Mouse (Mus musculus) ES-CJ7 (cell line): ENCODE measurements around the gene Hcrt.
A peak's percentile ranks its signal among the peaks of the same experiment; 100 is the strongest.

Experiments
- DNase-seq: peaks from one replicate; pipeline ENCODE4 v3.0.0; 2011; ENCODE audit warnings: low read depth, low spot score

Gene Hcrt

DNA sequence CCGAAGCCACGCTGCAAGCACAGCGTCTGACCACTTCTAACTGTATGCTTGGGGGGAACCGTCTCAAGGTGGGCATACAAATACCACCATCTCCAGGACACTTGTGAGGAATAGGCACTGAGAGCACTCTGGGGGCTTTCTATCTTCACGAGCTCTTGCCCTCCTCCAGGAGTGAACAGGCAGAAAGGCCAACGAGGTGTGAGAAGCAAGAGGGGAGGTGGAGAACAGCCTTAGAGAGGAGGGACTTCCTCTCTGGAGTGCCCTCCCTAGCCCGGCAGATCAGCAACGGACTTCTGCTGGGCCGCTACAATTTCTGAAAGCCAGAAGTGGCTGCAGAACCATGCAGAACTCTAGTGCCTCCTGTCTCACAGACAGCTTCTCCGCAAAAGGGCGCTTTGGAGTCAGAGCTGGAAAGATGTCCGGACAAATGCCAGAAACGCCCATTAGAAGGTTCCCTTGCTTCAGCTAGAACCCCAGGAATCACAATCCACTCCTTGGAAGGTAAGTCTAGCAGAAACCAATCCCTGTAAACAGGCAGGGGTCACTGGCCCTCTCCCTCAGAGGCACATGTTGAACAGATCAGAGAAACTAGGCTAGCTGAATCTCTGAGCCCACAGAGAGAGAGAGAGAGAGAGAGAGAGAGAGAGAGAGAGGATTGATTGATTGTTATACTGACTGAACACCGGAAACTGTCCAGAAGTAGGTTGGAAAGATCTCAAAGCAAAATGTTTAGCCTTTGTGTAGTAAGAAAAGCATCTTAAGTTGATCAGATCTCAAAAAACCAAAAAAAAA lies 26.6 kb downstream of the Hcrt start:
- no peak for DNase-seq

DNA sequence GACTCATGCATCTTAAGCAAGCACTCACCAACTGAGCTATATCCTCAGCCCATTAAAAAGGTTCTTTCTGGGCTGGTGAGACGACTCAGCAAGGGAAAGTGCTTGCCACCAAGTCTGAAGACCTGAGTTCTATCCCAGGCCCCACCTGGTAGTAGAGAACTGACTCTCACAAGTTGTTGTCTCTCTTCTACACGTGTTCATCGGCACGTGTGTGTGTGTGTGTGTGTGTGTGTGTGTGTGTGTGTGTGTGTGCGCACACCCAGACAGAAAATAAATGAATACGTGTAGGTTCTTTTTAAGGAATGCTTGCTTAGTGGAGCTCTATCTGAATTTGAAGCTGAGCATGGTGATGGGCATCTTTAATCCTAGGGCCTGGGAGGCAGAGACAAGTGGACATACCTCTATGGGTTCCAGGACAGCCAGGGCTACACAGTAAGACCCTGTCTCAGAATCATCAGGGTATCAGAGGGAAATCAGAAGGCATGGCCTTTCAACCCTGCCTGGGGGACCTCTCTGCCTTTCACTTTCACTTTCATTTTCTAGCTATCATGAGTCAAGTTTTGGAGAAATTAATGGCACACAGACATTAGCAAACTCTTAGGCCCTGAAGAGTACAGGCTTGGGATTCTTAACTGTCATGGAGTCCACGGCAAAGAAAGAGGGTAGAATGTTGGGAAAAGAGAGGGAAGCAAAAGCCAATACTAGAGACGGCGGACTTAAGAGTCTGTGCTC lies 27.4 kb downstream of the Hcrt start:
- no peak for DNase-seq

DNA sequence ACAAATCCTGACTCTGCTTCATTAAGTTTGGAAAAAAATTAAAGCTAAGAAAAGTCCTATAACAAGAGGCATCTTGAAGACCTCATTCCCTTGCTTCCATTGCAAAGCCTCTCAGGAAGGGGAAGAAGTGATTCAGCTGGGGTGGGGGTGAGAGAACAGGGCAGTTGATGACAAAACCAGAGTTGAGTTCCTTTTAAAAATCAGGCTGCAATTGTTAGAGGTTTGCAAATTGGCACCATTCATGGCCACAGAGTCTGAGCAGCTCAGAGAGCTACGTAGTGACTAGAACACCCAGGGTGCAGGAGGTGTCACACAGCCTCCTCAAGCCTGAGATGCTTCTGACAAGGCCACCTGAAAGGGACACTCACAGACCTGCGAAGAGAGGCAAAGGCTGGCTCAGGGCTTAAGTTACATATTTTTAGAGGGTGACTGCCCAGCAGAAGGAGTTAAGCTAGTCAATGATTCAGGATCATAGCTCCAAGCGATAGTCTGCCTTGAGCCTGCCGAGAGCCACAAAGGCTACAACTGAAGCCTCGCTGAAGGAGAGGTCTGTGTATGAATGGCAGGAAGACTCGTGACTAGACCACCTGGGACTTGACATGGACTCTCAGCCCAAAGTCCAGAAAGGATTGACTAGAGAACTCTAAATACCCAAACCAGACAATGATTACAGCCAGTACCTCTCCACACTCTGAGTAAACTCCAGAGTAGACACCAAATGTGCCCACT lies 32.1 kb downstream of the Hcrt start:
- DNase-seq: no peak

DNA sequence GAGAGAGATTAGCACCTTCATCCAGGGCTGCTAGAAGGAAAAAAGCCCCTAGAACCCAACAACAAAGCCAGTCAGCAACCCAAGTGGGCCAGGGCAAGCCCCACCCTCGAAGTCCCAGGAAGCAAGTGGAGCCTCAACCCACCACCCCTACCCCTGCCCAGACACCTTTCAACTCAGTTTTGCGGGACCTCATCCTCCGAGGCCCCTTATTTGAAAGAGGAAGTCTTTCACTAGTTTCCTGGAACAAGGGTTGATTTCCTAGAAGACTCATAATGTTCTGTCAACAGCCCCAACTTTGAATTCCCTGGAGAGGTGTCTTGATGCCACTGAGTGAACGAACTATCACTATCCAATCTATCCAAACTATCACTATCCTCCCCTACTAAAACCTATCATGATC lies 32.8 kb downstream of the Hcrt start:
- DNase-seq: no peak

DNA sequence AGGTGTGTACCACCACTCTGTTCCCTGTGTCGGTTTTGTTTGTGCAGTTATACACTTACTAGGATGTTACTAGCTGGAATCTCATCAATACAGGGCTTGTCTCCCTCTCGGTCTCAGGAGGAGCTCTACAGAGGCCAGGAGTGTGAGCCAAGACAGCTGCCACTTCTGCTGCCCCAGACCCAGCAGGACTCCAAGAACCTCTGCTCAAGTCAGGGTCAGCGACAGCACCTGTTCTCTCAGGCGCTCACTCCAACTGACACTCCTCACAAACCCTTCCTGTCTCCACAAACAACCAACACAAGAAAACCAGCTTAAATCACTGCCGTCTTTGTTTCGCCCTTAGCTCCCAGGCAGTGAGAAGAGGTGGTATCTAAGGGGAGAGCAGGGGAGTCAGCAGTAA lies 34.1 kb downstream of the Hcrt start:
- no peak for DNase-seq

DNA sequence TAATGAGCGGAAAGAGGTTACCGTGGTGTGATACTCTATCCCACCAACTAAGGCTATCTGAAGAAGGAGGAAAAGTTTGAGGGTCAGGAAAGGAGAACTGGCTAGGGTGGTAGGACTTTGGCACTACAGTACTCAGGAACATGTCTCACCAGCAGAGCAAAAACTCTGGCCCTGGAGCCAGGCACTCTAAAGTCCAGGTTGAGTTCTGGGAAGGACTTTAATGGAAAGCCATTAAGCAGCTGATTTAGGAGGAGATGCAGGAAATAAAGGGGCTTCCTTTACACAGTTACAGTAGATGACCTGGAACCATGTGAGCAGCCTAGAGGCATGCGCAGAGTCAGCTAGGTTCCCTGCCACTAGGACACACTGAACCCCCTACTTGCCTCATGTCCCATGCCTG lies 35.5 kb downstream of the Hcrt start:
- DNase-seq: no peak

DNA sequence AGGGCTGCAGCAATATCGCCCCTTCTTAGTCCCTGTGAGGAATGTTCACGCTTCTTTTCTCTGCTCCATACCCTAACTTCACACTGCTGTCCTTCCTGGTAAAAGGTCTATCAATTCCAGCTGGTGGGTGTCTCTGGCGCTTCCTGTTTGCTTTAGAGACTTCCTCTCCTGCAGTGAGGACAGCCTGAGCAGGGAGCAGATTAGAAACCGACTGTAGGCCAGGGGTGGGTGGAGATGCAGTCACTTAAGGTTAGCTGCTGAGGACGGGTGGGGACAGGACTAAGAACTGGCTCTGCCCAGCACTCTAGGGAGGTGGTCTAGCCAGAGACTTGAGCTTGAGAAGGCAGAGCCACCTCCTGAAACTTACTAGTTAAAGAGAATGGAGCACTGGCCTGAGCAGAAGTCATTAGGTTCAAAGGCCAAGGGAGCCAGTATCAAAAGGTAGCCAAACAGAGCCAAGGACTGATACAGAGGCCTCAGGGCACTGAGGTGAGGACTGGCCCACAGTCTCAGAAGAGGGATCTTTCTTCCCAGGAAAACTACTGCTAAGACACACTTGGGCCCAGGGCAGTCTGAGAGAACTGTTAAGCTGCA lies 37.7 kb downstream of the Hcrt start:
- DNase-seq: no peak

DNA sequence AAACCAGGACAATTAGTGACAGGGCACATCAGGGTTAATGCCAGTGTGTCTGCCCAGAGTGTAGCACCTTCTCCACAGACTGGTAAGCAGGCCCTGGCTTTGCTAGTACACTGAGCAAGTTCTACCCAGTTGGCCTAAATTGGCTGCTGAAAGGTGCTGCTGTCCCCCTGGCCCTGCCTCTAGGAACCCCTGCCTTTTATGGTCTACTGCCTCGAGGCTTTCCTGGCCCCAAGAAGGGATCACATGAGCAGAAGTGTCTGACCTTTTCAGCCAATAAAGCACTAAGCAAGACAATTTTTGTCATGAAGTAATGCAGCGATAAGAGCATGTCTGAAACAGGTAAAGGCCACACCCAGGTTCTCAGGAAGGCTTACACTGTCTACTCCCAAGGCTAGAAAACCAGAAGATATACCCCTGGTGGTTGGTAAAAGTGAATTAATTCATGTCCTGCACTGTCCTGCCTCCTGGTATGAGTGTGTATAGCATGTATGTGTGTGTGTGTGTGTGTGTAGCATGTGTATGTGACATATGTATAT lies 40.2 kb downstream of the Hcrt start:
- no peak for DNase-seq

DNA sequence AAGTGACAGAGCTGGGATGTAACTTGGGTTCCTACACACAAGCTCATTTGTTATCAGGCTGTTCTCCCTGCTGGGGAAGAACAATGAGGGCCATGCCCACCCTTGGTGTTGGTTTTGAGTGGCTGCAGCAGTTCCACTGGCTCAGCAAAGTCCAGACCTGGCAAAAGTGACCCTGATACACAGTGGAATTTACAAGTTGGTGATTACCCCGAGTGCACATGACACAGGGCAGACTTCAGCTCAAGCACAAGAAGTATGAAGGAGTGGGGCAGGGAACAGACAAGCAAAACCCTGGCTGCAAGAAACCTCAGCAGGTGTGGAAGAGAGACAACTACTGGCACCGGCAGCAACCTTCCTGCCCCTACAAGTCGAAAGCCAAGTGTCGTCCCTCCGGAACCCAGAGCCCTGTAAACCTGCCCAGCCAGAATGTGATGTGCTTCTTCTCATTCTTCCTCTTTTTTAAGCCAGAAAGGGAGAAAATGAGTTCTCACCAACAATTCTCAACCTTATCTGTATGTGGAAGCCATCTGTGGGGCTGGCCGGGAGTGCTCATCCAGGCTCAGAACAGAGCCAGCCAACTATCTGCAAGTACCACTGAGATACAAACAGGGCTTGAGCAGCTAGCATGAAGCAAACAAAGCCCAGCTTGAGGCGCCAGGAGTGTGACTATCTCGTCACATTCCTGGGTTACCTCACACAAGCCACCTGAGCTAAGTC lies 40.8 kb downstream of the Hcrt start:
- no peak for DNase-seq

DNA sequence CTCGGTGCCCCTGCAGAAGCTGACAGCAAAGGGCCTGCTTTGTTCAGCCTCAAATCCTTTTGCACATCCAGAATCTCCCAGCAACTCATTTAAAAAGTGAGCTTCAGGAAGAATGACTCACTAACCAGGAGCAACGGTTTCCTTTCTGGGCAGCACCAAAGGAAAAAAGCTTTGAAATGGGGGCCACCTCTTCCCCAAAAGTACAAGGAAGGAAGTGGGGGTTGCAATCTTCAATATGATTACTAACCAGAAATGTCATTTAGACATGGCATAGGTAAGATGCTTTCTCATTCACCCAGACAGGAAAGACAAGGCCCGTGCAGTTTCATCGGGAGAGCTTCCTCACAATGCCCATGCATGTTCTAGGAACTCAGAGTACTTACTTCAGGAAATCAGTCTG lies 41.5 kb downstream of the Hcrt start:
- DNase-seq: no peak

DNA sequence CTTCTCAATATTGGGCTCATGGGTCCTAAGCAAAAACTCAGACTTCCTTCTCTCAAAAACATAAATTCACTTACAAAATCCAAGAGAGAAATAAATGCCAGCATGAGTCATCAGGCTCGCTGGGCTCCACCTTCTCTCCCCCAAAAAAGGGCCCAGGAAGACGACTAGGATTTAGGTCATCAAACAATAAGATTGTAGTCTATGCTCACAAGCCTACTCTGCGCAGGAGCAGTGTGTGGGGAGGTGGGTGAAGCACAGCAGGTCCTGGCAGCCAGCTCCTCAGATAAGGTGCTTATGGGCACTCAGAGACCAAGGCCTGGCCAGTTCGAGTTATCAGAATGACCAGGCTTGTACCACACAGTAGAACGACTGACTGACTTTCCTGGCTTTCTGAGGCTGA lies 42.4 kb downstream of the Hcrt start:
- DNase-seq: no peak

DNA sequence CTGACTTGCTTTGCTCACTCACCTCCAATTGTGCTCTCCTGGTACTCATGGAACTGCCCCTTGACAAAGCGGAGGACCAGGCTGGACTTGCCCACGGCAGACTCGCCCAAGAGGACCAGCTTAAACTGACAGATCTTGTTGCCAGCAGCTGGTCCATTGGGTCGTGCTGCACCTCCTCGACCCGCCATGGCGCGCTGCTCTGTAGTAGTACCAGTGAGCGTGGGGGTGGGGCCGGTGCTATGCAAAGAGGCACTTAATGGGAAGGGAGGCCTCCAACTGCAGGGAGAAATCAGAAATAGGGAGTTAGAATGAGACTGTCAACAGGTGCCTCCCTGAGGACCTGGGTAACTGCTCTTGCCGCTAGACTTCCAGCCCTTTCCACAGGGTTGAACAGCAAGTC lies 42.8 kb downstream of the Hcrt start:
- DNase-seq: peak; percentile 62

DNA sequence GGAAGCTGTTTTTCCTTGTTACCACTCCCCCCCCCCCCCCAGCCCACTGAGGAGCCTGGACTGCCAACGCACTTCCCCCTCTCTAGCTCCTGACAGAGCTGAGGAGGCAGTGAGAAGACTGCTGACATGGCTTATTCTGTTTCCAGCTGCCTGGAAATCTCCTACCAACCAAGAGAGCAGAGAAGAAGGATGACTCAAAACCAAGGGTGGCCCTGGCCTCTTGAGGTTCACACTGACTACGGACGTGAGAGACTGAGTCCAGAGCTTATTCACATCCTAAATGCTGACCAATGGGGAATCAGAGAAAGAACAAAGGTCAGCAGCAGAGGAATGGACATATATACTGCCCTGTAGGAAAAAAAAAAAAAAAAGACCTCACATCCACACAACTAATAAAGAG lies 43.4 kb downstream of the Hcrt start:
- DNase-seq: no peak

DNA sequence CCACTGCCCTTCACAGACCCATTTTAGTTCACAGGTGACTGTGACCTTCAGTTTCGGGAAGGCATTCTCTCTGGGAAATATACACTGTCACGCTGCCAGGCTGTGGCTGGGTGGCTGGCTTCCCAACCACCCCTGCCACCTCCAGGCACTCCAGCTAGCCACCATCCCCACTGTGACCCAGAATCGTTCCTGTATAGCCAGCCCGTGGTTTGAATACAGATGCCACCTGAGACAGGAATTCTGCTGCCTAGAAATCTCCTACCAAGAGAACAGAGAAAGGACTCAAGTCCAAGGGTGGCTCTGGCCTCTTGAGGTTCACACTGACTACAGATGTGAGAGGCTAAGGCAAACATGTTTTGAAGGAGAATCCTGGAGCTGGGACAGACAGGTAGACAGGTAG lies 43.9 kb downstream of the Hcrt start:
- no peak for DNase-seq

DNA sequence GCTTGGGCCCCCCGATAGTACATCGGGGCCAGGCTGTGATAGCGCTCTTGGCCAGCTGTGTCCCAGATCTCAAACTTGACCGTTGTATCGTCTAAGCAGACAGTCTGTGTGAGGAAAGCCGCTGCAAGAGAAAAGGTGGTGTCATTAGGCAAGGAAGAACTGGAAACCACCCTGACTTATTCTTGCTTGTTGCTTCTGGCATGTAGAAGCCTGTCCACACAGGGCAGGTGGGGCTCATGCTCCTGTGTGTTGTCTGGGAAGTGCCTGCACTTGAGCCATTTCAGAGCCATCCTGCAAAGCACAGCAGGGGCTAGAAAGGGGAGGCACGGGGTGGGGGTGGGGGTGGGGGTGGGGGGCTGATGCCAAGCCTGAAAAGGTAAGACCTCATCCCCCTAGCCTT lies 44.3 kb downstream of the Hcrt start:
- no peak for DNase-seq

DNA sequence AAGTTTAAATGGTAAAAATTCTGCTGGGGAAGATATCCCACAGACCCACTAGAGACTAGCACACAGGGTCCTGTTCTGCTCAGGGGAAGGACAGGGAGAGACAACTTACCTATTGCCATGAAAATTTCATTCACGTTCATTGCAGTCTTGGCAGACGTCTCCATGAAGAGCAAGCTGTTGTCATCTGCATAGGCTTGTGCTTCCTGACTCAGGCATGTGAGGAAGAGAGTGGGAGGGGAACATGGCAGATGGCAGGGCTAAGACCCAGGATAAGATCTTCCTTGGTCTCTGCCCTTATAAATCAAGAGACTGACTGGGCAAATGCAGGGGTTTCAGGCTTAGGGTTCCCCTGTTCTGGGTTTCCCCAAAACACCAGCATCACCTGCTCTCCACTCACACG lies 46.1 kb downstream of the Hcrt start:
- no peak for DNase-seq

DNA sequence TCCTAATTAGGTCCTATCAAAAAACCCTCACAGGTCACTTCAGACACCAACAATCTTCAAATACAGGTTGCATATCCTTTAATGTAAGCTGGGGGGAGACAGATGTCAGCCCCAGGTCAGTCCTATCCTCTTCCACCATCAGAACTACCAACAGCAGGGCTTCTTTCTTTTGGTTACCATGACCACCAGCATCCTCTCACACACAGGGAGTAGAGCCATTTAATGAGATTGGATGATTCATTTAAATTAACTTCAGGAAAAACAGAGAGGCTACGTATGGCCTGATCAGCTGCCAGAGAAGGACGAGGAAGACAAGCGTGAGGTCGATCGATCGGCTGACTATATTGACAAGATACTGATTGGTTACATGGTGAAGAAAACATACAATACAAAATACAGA lies 47.8 kb downstream of the Hcrt start:
- no peak for DNase-seq

DNA sequence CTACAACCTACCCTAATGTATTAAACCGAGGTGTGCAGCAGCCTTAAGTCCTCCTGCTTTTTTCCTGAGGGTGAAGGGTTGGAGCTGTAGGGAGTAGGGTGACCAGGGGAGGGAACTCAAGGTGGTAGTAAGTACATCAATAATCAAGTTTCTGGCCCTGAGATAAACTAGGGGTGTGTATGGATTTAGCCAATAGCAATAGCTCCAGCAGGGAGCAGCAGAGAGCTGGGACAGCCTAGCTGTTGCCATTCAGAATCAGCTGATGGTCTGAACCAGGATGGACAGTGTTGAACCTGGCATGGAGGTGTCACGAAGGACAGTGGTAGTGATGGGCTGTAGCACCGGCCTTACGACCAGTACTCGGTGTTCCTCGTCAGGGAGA lies 48.2 kb downstream of the Hcrt start:
- peak; percentile 78 for DNase-seq

DNA sequence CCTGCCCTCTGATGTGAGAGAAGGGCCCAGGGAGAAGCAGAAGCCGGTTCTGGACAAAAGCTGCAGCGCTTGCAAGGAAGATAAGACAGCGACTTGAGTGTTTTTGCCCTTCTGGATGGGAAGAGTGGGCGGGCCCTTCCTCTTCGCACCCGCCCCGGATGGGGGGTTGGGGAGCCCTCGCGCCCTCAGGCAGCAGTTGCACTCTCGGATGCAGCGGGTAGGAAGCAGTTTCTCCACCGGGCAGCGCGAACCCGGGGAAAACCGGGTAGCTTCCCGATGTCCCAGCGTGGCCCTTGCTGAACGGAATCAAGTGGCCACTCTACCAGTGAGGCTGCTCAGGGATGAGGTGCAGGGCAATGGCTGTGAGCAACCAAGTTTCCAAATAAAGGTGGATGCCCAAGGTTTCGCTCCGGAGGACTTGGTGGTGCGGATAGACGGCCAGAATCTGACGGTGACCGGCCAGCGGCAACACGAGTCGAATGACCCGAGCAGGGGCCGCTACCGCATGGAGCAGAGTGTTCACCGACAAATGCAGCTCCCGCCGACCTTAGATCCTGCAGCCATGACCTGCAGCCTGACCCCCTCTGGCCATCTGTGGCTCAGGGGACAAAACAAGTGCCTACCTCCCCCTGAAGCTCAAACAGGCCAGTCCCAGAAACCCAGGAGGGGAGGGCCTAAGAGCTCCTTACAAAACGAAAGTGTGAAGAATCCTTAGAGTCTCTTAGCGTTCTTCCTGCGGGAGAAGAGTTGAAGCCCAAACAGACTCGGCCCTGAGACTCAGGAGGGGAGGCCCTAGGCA lies 48.8 kb downstream of the Hcrt start, which contains the start of gene Hspb9:
TSS of gene Hspb9 (plus strand) at position 116 of the 799 bp plus-strand sequence.
- peak; percentile 89 for DNase-seq

DNA sequence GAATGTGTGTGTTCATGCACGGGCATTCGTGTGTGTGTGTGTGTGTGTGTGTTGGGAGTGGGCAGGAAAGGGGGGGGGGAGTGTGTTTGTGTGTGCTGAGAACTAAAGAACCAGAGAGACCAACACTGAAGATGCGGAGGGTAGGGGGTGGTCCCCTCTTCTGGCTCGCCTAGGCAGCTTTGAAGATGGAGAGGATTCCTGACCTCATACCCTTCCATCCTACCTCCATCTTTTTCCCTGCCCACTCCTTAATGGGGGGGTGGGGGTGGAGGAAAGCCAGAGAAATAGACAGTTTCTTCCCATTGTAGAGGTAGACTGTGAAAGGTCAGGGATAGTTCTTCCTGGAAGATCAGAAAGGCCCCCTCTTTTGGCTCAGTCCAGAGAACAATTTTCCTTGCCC lies 49.6 kb downstream of the Hcrt start:
- no peak for DNase-seq
